Mouse (Mus musculus) hindlimb bud, embryonic 11.5 days (tissue): ENCODE measurements around the gene Gpbar1.
"Not testable (repeated sequence)": the region's sequence is repeated elsewhere in the genome, so short reads cannot be mapped to it uniquely, and the experiment has no call there.

Experiments
- DNase-seq: peaks from one replicate; pipeline ENCODE4 v3.0.0-alpha.2; 2012; ENCODE audit warnings: low read depth, low spot score; ENCODE audit errors: extremely low spot score

The Gpbar1 gene

GRCm38 (mm10) chr1:74316114-74316827, 37.9 kb downstream of the Gpbar1 start:
- DNase-seq, result no peak

- DNase-seq, result no peak
Observed at GRCm38 (mm10) chr1:74318711-74319110, 40.4 kb downstream of the Gpbar1 start.

GRCm38 (mm10) chr1:74321396-74321795, 43.0 kb downstream of the Gpbar1 start:
- DNase-seq, result no peak

GRCm38 (mm10) chr1:74326916-74327315, 48.6 kb downstream of the Gpbar1 start:
- not testable (repeated sequence) for DNase-seq
